Mouse (Mus musculus) heart, postnatal 0 days (tissue): ENCODE results near the gene Sgms1. TPM values are rescaled to one million over a fixed set of nuclear protein-coding genes. Genes with fewer than 3 reads are reported as not detected.
A peak's percentile ranks its signal among the peaks of the same experiment; 100 is the strongest.

ENCODE experiments used
- ATAC-seq: fragments of 200-750 bp; cut with Nextera tagmentation; 2 replicates; pipeline ENCODE4 v1.8.0; 2017; ENCODE audit warnings: low read depth, moderate number of reproducible peaks, moderate library complexity; ENCODE audit not compliant: insufficient read depth
- DNase-seq: peaks from one replicate; pipeline ENCODE4 v3.0.0-alpha.2; 2016; ENCODE audit warnings: low spot score
- H3K27ac ChIP-seq: fragments of 300-500 bp; sonication (generic); 2 replicates; pipeline ENCODE4 v1.5.1; 2014; ENCODE audit warnings: low read depth, mild to moderate bottlenecking
- H3K27me3 ChIP-seq: fragments of 300-500 bp; sonication (generic); 2 replicates; pipeline ENCODE4 v1.6.1; 2014; ENCODE audit warnings: low read length, mixed read lengths; ENCODE audit not compliant: control insufficient read depth, insufficient read depth
- H3K36me3 ChIP-seq: fragments of 300-500 bp; sonication (generic); replicated peaks from 2 replicates; pipeline ENCODE4 v1.6.1; 2014; ENCODE audit warnings: low read length, mixed read lengths; ENCODE audit not compliant: control insufficient read depth, insufficient read depth
- H3K4me1 ChIP-seq: fragments of 300-500 bp; sonication (generic); 2 replicates; pipeline ENCODE4 v1.6.1; 2014; ENCODE audit warnings: antibody characterized with exemption; ENCODE audit not compliant: control insufficient read depth, insufficient read depth
- H3K4me2 ChIP-seq: fragments of 300-500 bp; sonication (generic); 2 replicates; pipeline ENCODE4 v1.6.1; 2014; ENCODE audit warnings: low read depth, mild to moderate bottlenecking, low read length, moderate library complexity
- H3K4me3 ChIP-seq: fragments of 300-500 bp; sonication (generic); 2 replicates; pipeline ENCODE4 v1.5.1; 2014; ENCODE audit warnings: low read depth, low read length
- H3K9ac ChIP-seq: fragments of 300-500 bp; sonication (generic); replicated peaks from 2 replicates; pipeline ENCODE4 v1.6.1; 2014; ENCODE audit warnings: low read depth, low read length, mixed read lengths
- H3K9me3 ChIP-seq: fragments of 300-500 bp; sonication (generic); replicated peaks from 2 replicates; pipeline ENCODE4 v1.6.1; 2016; ENCODE audit warnings: low read length; ENCODE audit not compliant: control insufficient read depth
- CTCF ChIP-seq: IDR thresholded peaks from 2 replicates; pipeline ENCODE4 v1.5.1; 2016; ENCODE audit warnings: antibody characterized with exemption, control low read depth, low read depth
- EP300 ChIP-seq: IDR thresholded peaks from 2 replicates; pipeline ENCODE4 v1.6.1; 2016; ENCODE audit warnings: antibody characterized with exemption, low read depth
- WGBS: fragments of 180-500 bp; shearing (Covaris S2); extraction: QIAGEN DNeasy Blood & Tissue Kit; methylation state at CpG from one replicate; pipeline ENCODE4 v1.1.7; 2014; 5-methylcytosine and 5-hydroxymethylcytosine counted together
- polyA plus RNA-seq: library from polyadenylated mRNA; unstranded; fragments of >200 nt; fragmentation: Nextera tagmentation; extraction: Ambion mirVana; gene quantifications from 2 replicates; pipeline ENCODE4 v1.2.1, GENCODE M21; 2015
- total RNA-seq: library from RNA; depleted of rRNA; stranded (reverse); fragments of >200 nt; gene quantifications from 2 replicates; pipeline ENCODE4 v1.2.3, GENCODE M21; 2014; ENCODE audit warnings: low replicate concordance

Sgms1 gene
- total and polyA plus RNA-seq, 2 experiments from 2014 or later: 29.4 to 52.0 TPM

DNA sequence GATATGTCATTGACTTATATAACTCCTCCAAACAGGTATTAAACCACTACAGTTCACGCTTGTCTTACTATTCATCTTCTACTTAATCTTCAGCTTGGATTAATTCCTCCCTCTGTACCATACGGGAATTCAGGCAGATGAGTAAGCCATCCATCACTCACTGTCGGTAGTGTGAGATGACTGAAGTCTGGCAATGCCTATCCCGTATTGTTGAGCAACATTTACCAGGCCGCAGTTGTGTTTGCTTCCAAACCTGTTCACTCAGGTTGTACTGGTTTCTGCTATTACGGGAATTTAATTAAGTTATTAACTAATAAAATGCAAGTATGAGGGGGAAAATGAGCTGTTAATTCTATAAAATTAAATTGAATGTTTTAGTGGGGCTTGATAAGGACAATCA lies 199.6 kb downstream of the Sgms1 start:
- no peak for TF ChIP-seq CTCF
- no peak for TF ChIP-seq EP300
- no peak for ATAC-seq
- Histone ChIP-seq H3K9me3 (no peaks in the 10 kb centered on the region), H3K27ac (no peak overlapping the region), H3K4me3 (no peak overlapping the region), H3K27me3 (no peaks in the 10 kb centered on the region), H3K36me3 (peaks cover 5% of the 10 kb centered on the region; the same call in 1 of the 2 replicates), H3K9ac (no peak overlapping the region), H3K4me2 (no peak overlapping the region), H3K4me1 (peaks cover 38% of the 10 kb centered on the region)
- 94% methylated on average over 6 of the region's 6 CpGs for WGBS
- no peak for DNase-seq

DNA sequence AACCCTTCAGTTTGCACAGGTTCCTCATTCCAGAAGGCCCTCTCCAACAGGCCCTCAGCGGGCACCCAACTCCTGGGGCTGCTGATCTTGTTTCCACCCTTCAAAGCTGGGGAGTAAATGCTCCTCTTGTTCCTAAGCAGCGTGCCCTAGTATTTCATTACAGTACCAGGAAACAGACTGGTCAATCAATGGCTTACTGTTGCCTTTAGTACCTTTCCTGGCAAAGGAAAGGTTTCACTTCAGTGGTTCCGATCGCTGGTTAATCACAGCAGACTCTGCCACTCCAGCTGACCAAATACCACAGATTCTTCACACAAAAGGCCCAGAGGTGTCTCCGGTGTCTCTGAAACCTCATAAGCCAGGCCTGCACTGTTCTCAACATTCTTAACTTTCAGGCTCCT lies 200.5 kb downstream of the Sgms1 start:
- H3K27ac ChIP-seq: 0 out of 2 replicates have a peak overlapping the region, but pooled peaks have one; percentile 5
- H3K36me3 ChIP-seq: peaks cover 5% of the 10 kb centered on the region; the same call in 1 of the 2 replicates
- DNase-seq: no peak
- TF ChIP-seq EP300: no peak
- TF ChIP-seq CTCF: no peak
- no peaks in the 10 kb centered on the region for H3K9me3 ChIP-seq
- H3K4me1 ChIP-seq: peaks cover 33% of the 10 kb centered on the region; the same call in 1 of the 2 replicates
- H3K4me2 ChIP-seq: no peak overlapping the region
- no peaks in the 10 kb centered on the region for H3K27me3 ChIP-seq
- ATAC-seq: no peak
- no peak overlapping the region for H3K4me3 ChIP-seq
- WGBS: 55% methylated on average over 5 of the region's 5 CpGs
- H3K9ac ChIP-seq: no peak overlapping the region

DNA sequence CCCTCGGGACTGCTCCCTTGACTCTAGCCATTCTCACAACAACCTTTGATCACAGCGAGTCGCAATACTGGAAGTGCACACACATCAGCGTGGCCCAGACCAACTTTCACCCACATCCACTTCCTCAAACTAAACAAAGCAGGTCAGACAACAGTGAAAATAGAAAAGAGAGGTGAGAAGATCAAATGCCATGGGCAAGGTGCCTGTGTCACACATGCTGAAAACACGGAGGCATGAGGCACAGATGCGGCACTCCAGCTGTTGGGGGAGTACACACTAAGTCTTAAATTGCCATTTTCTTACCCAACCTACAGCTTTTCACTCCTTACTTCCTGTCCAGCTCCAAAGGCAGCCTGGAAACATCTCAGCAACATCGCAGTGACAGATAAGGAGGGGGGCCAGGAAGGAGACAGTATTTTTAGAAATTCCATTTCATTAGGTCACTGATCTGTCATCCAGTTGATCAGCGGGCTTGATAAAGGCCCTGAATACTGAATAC lies 202.9 kb downstream of the Sgms1 start:
- H3K4me3 ChIP-seq: no peak overlapping the region
- peaks cover 37% of the 10 kb centered on the region for H3K4me1 ChIP-seq
- no peaks in the 10 kb centered on the region for H3K27me3 ChIP-seq
- H3K9ac ChIP-seq: no peak overlapping the region
- H3K27ac ChIP-seq: peak overlapping the region; percentile 74
- H3K4me2 ChIP-seq: no peak overlapping the region
- 0 out of 2 replicates have a peak, but pooled peaks have one; percentile 22 for ATAC-seq
- TF ChIP-seq CTCF (no peak), EP300 (peak; percentile 75; the same call in 1 of the 2 replicates)
- no peak for DNase-seq
- no peaks in the 10 kb centered on the region for H3K9me3 ChIP-seq
- WGBS: 43% methylated on average over 8 of the region's 8 CpGs
- H3K36me3 ChIP-seq: no peaks in the 10 kb centered on the region

DNA sequence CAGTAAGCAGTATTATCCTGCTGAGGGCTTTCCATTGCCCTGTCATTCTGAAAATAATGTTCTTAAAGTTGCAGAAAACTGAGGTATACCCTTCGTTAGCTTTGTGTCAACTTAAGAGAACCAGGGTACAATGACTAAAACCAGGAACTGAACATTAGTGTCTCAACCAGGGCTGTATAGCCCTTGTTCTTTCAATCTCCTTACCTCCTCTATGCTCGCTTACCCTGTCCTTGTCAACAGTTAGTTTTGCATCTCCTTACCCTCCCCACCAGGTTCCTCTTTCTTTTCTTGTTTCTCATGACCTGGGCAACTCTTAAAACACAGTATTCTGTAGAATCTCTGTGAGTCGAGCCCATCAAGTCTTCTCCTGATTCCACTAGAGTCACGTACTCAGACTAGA lies 206.5 kb downstream of the Sgms1 start:
- H3K9ac ChIP-seq: no peak overlapping the region
- peaks cover 59% of the 10 kb centered on the region for H3K4me1 ChIP-seq
- no peak overlapping the region for H3K4me3 ChIP-seq
- H3K9me3 ChIP-seq: no peaks in the 10 kb centered on the region
- peak overlapping the region; percentile 95 for H3K27ac ChIP-seq
- DNase-seq: no peak
- WGBS: 88% methylated on average over 4 of the region's 4 CpGs
- no peaks in the 10 kb centered on the region for H3K27me3 ChIP-seq
- H3K4me2 ChIP-seq: no peak overlapping the region
- TF ChIP-seq CTCF: no peak
- TF ChIP-seq EP300: no peak
- no peak for ATAC-seq
- peaks cover 4% of the 10 kb centered on the region; the same call in 1 of the 2 replicates for H3K36me3 ChIP-seq

DNA sequence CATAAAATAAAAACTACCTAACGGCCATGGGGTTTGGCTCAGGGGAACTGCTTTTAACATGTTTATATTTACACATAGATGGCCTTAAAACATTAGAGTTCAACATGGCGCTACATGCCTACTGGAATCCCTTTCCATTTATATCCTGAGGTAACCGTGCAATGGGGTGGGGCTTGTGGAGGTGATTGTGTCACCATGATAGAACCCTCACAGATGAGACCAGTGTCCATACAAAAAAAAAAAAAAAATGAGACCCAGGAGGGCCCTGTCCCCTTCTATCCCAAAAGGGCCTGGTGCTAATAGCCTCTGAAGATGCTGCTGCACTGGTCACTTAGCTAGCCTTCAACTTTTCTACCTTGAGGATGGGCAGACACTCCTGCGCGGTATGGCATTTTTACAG lies 207.0 kb downstream of the Sgms1 start:
- no peak for TF ChIP-seq CTCF
- TF ChIP-seq EP300: no peak
- Histone ChIP-seq H3K4me3 (no peak overlapping the region), H3K36me3 (peaks cover 5% of the 10 kb centered on the region; the same call in 1 of the 2 replicates), H3K27me3 (no peaks in the 10 kb centered on the region), H3K27ac (peak overlapping the region; percentile 95), H3K9me3 (no peaks in the 10 kb centered on the region), H3K4me2 (no peak overlapping the region), H3K4me1 (peaks cover 56% of the 10 kb centered on the region), H3K9ac (no peak overlapping the region)
- WGBS: 76% methylated on average over 5 of the region's 5 CpGs
- DNase-seq: no peak
- ATAC-seq: no peak
